Mouse (Mus musculus): ENCODE measurements around the gene Cdk5. TPM values are rescaled to one million over a fixed set of nuclear protein-coding genes. Genes with fewer than 3 reads are reported as not detected.

Gene Cdk5
- polyA plus RNA-seq, 1 experiment from 2014 or later: 13.1 TPM

DNA sequence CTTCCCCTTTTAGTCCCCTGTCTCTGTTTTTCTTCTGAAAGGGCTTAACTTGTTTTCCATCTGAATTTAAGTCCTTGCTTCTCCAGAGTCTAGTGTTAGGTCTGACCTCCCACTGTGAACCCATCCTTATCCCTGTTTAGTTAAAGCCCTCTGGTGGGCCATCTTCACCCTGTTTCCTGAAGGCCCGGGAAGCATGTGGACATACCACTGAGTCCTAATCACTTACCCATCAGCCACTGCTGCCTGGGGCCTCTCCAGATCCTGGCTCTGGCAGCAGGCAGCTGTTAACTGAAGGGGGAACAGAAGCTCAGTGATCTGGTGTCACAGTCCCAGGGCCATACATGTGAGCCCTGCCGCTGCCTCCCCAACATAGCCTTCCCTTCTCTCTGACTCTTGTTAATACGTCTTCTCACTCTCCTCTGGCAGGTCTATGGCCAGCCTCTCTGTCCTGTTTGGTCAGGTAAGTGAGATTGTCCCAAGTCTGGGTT lies 17.9 kb downstream of the Cdk5 start:
- WGBS (ENCODE audit: insufficient replicate concordance): 70% methylated on average over 3 of the region's 3 CpGs
- TF ChIP-seq CTCF (IDR thresholded peaks at IDR 0.05; ENCODE audit: low read depth): no peak
- TF ChIP-seq EP300 (IDR thresholded peaks at IDR 0.05; ENCODE audit: low read depth): no peak
- ATAC-seq: no peak

DNA sequence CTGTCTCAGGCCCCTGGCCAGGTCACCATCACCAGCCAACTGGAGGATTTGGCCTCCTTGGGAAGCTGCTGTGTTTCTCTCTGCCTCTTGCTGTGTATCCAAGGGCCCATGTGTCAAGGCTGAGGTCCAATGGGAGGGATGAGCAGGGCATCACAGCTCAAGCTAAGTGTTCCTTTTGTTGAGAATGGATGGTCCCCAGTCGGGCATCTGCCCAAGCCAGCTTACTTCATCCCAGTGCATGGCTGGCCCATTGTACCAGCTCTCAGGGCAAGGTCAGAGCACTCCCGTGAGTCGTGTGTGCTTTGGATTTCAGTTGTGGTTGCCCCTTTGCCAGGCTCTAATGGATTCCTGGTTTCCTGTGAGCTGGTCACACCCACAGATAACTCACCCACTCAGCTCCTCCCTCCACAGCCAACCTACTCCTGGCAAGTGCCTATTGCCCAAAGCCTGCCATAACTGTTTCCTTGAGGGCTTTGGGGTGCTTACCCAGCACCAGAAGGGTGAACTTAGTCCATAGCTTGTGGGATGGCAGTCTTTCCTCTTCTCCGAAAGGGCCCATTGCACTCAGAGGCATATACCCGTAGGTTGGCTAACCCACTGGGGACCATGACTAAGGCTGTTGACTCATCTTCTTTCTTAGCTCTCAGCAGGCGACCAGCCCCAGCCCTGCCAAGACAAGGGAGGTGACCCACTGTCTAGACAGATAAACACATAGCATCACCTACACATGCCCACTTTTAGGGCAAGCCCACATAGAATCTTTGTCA lies 18.6 kb downstream of the Cdk5 start:
- TF ChIP-seq CTCF (IDR thresholded peaks at IDR 0.05; ENCODE audit: low read depth) (no peak), EP300 (IDR thresholded peaks at IDR 0.05; ENCODE audit: low read depth) (no peak)
- Histone ChIP-seq H3K9ac (replicated peaks) (no peak overlapping the region), H3K27ac (ENCODE audit: low read depth) (no peak overlapping the region), H3K27me3 (ENCODE audit: insufficient read depth, low read length) (no peaks in the 10 kb centered on the region), H3K4me2 (ENCODE audit: low read depth, low read length) (no peak overlapping the region), H3K4me1 (ENCODE audit: insufficient read depth) (no peaks in the 10 kb centered on the region), H3K36me3 (replicated peaks; ENCODE audit: insufficient read depth, low read length) (peaks cover 21% of the 10 kb centered on the region), H3K4me3 (ENCODE audit: low read depth, low read length) (no peak overlapping the region), H3K9me3 (ENCODE audit: low read length) (no peaks in the 10 kb centered on the region)
- 68% methylated on average over 6 of the region's 6 CpGs for WGBS (ENCODE audit: insufficient replicate concordance)
- DNase-seq (no peak), ATAC-seq (no peak)

More for the DNA sequence above, 17.9 kb downstream of the Cdk5 start:
- no peak for DNase-seq
- H3K9me3 ChIP-seq (ENCODE audit: low read length): no peaks in the 10 kb centered on the region
- peaks cover 21% of the 10 kb centered on the region for H3K36me3 ChIP-seq (replicated peaks; ENCODE audit: insufficient read depth, low read length)
- H3K4me2 ChIP-seq (ENCODE audit: low read depth, low read length): no peak overlapping the region
- H3K4me1 ChIP-seq (ENCODE audit: insufficient read depth): no peaks in the 10 kb centered on the region
- no peak overlapping the region for H3K9ac ChIP-seq (replicated peaks)
- H3K27me3 ChIP-seq (ENCODE audit: insufficient read depth, low read length): no peaks in the 10 kb centered on the region
- no peak overlapping the region for H3K27ac ChIP-seq (ENCODE audit: low read depth)
- no peak overlapping the region for H3K4me3 ChIP-seq (ENCODE audit: low read depth, low read length)

DNA sequence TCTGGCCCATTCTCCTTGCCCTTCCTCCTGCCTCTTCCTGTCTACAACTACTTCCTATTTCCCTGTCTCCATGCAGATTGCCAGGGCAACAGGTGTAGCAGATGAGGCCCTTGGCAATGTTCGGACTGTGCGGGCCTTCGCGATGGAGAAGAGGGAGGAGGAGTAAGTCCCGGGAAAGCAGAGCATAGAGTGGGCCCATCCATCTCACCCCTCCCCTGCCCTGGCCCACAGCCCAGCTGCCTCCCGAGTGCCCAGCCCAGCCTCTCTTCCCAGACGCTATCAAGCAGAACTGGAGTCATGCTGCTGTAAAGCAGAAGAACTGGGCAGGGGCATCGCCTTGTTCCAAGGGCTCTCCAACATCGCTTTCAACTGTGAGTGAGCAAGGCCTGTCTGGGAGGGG lies 21.4 kb downstream of the Cdk5 start:
- H3K9me3 ChIP-seq (ENCODE audit: low read length): no peaks in the 10 kb centered on the region
- TF ChIP-seq CTCF (IDR thresholded peaks at IDR 0.05; ENCODE audit: low read depth): no peak
- TF ChIP-seq EP300 (IDR thresholded peaks at IDR 0.05; ENCODE audit: low read depth): no peak
- H3K27ac ChIP-seq (ENCODE audit: low read depth): no peak overlapping the region
- 83% methylated on average over 9 of the region's 9 CpGs for WGBS (ENCODE audit: insufficient replicate concordance)
- H3K4me2 ChIP-seq (ENCODE audit: low read depth, low read length): no peak overlapping the region
- H3K36me3 ChIP-seq (replicated peaks; ENCODE audit: insufficient read depth, low read length): peaks cover 13% of the 10 kb centered on the region
- H3K9ac ChIP-seq (replicated peaks): no peak overlapping the region
- DNase-seq (no peak), ATAC-seq (no peak)
- no peak overlapping the region for H3K4me3 ChIP-seq (ENCODE audit: low read depth, low read length)
- no peaks in the 10 kb centered on the region for H3K4me1 ChIP-seq (ENCODE audit: insufficient read depth)
- H3K27me3 ChIP-seq (ENCODE audit: insufficient read depth, low read length): no peaks in the 10 kb centered on the region

DNA sequence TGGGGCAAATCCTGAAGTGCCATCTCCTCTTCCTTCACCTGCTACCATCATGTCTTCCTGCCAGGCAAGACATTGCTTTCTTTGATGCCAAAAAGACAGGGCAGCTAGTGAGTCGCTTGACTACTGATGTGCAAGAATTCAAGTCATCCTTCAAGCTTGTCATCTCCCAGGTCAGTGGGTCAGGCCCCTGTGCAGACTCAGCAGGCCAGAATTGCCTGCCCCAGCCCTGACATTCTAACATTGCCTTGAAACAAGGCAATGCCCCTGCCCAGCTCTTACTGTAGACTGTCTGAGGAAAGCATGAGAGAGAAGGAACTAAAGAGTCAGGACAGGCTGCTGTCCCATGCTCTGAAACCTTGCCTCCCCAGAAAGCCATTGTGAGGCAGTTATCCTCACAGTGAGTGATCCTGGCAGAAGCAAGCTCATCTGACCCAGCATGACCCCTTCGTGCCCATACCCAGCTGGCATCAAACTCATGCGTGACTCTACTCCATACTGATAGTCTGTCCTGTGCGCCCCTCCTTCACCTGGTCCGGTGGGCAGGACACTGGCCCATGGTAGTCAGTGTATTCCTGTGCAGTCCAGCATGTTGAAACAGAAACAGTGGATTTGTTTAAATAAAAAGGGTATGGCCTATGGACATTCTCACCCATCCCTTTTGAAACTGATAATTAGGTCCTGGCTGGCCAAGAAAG lies 22.3 kb downstream of the Cdk5 start:
- no peak overlapping the region for H3K27ac ChIP-seq (ENCODE audit: low read depth)
- no peak for DNase-seq
- no peaks in the 10 kb centered on the region for H3K4me1 ChIP-seq (ENCODE audit: insufficient read depth)
- peaks cover 12% of the 10 kb centered on the region; the same call in 1 of the 2 replicates for H3K36me3 ChIP-seq (replicated peaks; ENCODE audit: insufficient read depth, low read length)
- no peak for ATAC-seq
- H3K9me3 ChIP-seq (ENCODE audit: low read length): no peaks in the 10 kb centered on the region
- H3K9ac ChIP-seq (replicated peaks): no peak overlapping the region
- H3K27me3 ChIP-seq (ENCODE audit: insufficient read depth, low read length): no peaks in the 10 kb centered on the region
- whole genome bisulfite sequencing (ENCODE audit: insufficient replicate concordance): 84% methylated on average over 5 of the region's 5 CpGs
- TF ChIP-seq EP300 (IDR thresholded peaks at IDR 0.05; ENCODE audit: low read depth) (no peak), CTCF (IDR thresholded peaks at IDR 0.05; ENCODE audit: low read depth) (no peak)
- H3K4me2 ChIP-seq (ENCODE audit: low read depth, low read length): no peak overlapping the region
- H3K4me3 ChIP-seq (ENCODE audit: low read depth, low read length): no peak overlapping the region

DNA sequence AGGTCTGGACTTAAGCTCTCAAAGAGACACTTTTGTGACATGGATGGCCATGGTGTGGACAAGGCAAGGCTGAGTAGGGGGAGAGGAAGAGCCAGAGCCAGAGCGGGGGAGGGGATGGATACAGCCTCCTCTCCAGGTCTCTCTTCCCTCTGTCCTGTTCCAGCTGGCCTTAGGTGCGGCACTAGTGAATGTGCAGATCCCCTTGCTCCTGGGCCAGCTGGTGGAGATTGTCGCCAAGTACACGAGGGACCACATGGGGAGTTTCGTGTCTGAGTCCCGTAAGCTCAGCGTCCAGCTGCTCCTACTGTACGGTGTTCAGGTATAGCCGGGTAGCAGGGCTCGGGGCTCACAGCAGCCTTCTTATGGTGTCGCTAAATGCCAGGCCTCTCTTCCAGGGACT lies 23.0 kb downstream of the Cdk5 start:
- Histone ChIP-seq H3K27me3 (ENCODE audit: insufficient read depth, low read length) (no peaks in the 10 kb centered on the region), H3K36me3 (replicated peaks; ENCODE audit: insufficient read depth, low read length) (peaks cover 12% of the 10 kb centered on the region; the same call in 1 of the 2 replicates), H3K27ac (ENCODE audit: low read depth) (no peak overlapping the region), H3K4me1 (ENCODE audit: insufficient read depth) (0 out of 2 replicates have a peak, but pooled peaks cover under 1% of the 10 kb centered on the region), H3K9me3 (ENCODE audit: low read length) (no peaks in the 10 kb centered on the region), H3K4me2 (ENCODE audit: low read depth, low read length) (no peak overlapping the region), H3K4me3 (ENCODE audit: low read depth, low read length) (no peak overlapping the region), H3K9ac (replicated peaks) (no peak overlapping the region)
- no peak for TF ChIP-seq CTCF (IDR thresholded peaks at IDR 0.05; ENCODE audit: low read depth)
- DNase-seq: no peak
- WGBS (ENCODE audit: insufficient replicate concordance): 90% methylated on average over 11 of the region's 11 CpGs
- ATAC-seq: no peak

DNA sequence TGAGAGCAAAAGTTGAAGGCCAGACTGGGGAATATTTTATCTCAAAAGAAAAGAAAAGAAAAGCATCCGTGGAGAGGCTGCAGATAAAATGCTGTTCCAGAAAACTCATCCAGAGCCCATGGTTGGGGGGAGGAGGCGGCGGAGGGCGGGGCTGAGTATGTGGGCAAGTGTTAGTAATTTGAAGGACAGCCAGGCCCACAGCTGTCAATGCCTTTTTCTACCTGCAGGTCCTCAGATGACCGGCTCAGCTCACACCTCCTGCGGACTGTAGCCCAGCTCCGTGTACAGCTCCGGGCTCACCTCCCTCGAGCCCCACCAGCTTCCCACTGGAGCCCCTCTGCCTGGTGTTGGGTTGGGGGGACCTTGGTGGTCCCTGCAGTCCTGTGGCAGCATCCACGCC lies 23.6 kb downstream of the Cdk5 start:
- DNase-seq: no peak
- 89% methylated on average over 10 of the region's 10 CpGs for WGBS (ENCODE audit: insufficient replicate concordance)
- Histone ChIP-seq H3K36me3 (replicated peaks; ENCODE audit: insufficient read depth, low read length) (peaks cover 12% of the 10 kb centered on the region; the same call in 1 of the 2 replicates), H3K4me3 (ENCODE audit: low read depth, low read length) (no peak overlapping the region), H3K27me3 (ENCODE audit: insufficient read depth, low read length) (no peaks in the 10 kb centered on the region), H3K9ac (replicated peaks) (no peak overlapping the region), H3K4me2 (ENCODE audit: low read depth, low read length) (no peak overlapping the region), H3K27ac (ENCODE audit: low read depth) (no peak overlapping the region), H3K9me3 (ENCODE audit: low read length) (no peaks in the 10 kb centered on the region), H3K4me1 (ENCODE audit: insufficient read depth) (0 out of 2 replicates have a peak, but pooled peaks cover 5% of the 10 kb centered on the region)
- no peak for ATAC-seq
- no peak for TF ChIP-seq CTCF (IDR thresholded peaks at IDR 0.05; ENCODE audit: low read depth)
- no peak for TF ChIP-seq EP300 (IDR thresholded peaks at IDR 0.05; ENCODE audit: low read depth)

All from liver, postnatal 0 days (tissue).